Mouse (Mus musculus) activated CD4-positive, CD25-positive, alpha-beta regulatory T cell, adult 4 months (primary cell): ENCODE data around the gene Cdk19. TPM values are rescaled to one million over a fixed set of nuclear protein-coding genes. Genes with fewer than 3 reads are reported as not detected.
A peak's percentile ranks its signal among the peaks of the same experiment; 100 is the strongest.
"Not testable (repeated sequence)": the region's sequence is repeated elsewhere in the genome, so short reads cannot be mapped to it uniquely, and the experiment has no call there.

Source experiments
- ATAC-seq: one replicate; pipeline ENCODE4 v1.8.0; 2017
- polyA plus RNA-seq, 2 experiments: library from polyadenylated mRNA; unstranded; fragments of 100-300 nt; shearing (Covaris generic); gene quantifications; one replicate each; pipeline ENCODE4 v1.2.1; 2017

Cdk19 gene
- polyA plus RNA-seq, 2 experiments from 2014 or later: 11.6 to 18.4 TPM

DNA sequence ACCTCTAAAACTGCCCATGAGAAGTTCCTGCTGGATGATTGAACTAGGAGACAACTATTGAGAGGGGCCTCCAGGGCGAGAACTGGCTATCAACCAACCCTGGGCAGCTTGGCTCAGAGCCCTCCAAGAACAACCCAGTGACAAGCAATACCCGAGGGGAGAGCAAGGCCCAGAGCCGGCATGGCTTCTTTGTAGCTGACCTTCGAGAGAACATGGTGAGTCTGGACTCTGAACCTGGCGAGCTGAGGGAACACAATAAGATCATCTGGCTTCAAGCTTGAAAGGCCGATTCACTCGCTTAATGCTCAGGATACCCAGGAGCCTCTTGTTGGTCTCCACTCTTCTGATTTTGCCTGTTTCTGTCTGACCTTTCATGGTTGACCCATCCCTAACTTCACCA is 151.8 kb downstream of the Cdk19 start:
- ATAC-seq: no peak

DNA sequence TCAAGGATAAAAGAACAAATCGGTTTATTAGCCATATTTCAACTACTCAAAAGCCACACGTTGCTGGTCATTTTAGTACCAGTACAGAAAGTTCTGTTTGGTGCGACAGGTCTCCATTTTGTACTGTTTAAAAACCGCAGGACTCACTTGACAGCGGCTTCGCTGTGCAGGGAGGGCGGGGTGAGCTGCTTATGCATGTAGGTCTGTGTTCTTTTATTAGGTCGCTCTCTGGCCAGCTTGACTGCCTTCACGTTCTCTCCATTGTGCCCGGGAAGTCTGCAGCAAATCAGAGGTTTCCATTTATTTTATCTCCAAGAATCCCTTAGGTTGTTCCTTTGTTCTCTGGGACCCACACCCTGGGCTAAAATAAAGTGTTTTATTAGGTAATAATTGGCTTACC is 152.4 kb downstream of the Cdk19 start:
- ATAC-seq: no peak

DNA sequence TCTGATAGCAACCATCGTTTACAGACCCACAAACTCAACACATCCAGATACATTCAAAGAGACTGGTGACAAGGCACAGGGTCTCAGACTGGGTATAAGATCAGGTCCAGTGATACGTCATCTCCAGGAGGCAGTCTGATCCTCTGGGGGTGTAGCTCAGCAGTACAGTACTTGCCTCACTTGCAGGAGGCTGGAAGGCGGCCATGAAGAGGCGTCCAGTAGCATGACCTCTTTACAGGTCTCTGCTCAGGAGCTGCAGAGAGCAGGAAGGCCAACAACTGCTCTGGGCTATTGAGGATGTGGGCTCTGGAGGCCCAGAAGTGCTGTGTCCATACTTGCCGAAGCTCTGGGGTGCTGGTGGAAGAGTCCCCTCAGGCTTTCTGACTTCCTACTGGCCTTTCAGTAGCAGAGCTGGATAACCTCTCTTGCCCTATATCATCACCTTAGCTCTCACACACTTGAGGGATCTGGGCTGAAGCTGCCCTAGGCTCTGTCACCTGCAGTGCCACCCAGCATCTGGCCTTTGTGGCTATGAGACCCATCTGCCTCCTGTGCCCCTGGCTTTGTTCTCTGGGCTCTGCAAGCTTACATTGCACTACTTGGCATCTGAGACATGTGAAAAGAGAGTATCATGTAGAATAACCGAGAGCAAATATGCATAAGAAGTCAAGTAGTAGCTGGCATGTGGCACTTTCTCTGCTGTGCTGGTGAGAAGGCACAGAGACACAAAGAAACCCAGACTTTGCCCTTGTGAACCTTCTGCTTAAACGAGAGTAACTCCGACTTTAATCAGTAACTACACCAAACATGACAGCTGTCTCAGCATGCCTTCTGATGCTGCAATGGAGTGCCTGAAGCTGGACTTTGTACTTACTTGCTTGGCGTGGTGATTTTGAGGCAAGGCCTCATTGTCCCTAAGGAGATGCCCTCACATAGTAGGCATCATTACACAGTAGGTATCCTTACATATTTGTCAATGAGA is 155.1 kb downstream of the Cdk19 start:
- no peak for ATAC-seq

DNA sequence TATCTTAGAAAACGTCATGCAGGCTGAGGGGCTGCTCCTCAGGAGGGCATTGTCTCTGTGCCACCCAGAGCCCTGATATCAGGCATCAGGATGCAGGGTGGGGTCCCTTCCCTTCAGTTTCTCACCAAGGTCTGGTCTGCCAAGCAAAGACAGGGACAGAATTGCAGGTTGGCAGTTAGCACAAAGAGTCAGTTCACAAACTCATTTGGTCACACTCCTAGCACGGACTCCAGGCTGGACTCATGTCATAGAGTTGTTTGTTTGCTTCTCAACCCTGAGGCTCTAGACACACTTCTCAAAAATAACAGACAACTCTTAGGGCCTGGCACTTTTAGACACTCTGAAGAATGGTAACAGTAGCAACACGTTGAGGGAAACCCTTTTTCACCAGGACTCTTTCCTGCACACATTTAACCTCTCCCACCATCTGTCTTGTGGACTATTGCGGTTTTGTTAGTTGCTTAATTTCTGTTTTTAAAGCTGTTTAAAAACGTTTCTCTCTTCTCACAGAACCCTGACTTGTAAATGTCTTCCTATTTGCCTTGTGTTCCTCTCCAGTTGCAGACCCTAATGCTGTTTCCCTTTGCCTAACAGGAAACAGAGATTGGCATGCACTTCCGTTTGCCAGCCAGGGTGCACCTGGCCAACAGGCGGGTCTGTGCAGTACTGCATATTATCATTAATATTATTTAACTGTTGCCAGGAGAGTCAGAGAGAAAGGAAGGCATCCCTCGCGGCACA is 158.1 kb downstream of the Cdk19 start:
- peak; percentile 53 for ATAC-seq

DNA sequence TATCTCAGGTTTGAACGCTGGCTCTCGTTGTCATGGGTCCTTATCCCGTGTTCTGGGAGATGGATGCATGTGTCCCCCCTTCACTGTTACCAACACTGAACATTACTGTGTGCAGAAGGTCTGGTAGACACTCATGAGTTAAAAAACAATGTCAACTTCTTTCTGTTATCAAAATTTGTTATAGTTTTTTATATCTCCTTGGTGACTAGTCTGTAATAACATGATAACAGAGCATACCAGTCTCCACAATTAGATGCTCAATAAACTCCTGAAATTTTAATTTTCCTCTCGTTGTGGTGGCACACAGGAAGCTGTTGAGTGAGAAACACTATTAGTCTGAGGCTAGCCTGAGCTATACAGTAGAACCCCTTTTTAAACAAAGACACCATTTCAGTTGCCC is 159.1 kb downstream of the Cdk19 start:
- ATAC-seq: no peak

DNA sequence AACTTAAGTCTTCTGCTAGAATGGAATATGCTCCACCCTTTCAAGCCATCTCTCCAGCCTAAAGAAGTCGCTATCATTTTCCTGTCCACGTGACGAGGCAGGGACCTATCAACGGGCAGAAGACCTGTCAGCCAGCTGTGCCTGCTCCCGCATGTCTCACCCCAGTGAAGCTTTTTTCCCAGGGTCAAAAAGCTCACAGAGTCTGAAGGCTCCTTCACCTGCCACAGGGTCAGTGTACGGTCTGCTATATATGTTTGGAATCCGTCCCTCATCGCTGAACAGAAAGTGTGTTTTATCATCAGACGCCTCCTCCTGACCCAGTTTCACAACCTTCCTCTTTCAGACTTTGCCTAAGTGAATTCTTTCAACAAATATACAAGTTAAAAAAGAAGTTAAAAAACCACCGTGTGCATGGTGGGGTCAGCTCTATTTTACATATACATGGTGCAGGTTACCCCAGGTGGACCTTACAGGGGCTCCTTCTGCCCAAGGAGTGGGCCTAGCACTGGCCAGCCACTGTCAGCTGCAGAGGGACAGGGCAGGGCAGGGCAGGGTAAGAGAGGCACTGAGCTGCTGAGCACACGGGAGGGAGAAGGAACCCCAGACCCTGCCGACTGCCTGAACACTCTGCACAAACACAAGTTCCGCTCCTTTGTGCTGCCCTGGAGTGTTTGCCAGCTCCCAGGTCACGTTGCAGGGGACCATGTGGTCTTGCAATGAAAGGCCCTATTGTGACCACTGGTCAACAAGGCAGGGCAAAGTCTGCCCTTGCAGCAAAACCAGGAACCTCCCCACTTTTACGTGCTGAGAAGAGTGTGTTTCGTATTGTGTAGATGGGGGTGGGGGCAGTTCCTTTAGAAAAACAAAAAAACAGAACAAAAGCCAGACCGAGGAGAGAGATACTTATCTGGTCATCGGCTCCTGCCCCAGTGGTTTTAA is 160.2 kb downstream of the Cdk19 start:
- ATAC-seq: peak; percentile 40

DNA sequence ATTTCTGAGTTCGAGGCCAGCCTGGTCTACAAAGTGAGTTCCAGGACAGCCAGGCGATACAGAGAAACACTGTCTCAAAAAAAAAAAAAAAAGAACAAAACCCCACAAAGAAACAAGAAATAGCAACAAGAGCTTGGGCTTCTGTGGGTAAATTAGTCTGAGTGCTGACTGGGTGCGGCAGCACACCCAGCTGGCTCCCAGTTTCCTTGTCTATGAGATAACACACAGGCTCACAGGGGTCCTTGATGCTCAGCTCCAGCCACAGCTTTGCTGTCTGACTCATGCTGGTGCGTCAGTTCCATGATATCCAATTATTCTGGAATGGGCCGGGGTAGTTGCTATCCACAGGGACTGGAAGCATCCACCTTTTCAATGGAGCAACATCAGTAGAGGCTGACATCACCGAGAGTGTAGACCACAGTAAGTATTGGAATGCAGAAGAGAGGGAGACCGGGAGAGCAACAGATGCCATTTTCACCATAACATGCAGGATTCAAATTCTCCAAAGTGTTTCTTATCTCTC is 161.4 kb downstream of the Cdk19 start:
- no peak for ATAC-seq

DNA sequence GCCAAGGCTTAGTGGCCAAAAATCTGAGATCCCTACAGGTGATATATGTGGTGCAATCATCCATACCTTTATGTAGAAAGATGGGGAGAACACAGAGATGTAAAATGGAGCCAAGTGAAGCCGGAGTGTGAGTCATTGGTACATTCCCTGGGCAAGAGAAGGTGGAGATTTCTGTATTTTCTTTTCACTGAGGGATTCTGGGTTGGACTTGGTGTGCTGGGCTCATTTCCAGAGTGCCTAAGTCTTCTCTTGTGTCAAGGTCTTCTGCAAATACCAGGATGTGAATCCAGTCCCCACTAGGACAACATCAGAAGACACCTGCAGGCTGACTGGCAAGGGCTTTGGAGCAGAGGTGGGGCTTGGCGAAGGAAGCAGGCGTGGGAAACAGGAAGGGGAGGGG is 163.4 kb downstream of the Cdk19 start:
- no peak for ATAC-seq

DNA sequence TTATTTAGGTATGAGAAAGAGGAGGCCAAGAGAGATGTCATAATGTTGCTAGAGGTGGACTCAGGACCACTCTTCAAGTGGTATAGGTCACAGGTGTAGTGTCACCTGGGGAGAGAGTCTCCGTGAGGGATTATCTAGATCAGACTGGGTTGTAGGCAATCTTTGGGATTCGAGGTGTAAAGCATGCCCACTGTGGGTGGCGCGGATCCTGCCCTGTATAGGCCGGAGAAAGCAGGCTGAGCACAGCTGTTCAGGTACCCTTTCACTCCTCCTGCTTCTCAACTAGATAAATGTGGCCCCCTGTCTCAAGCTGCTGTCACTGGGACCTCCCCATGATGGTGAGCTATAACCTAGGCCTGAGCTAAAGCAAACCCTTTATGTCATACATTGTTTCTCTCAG is 171.0 kb downstream of the Cdk19 start:
- ATAC-seq: no peak

DNA sequence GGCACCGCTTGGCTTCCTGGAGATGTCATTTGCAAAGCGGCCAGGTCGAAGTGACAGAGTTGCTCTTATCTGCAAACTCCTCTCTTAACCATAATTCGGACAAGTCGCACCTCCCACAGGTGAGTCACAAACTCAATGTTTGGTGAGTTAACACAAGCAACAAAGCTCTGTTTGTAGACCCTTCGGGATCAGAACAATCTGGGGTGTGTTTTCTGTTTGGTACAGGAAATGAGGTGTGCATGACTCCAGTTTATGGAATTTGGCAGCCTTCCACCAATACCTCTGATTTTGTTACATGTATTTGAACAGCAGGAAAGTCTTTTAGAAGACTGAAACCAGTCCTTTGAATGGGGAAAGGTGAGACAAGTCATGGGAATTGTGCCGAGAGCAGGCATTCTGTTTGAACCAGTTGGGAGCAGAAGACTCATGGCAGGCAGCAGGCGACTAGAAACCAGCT is 171.9 kb downstream of the Cdk19 start:
- no peak for ATAC-seq

DNA sequence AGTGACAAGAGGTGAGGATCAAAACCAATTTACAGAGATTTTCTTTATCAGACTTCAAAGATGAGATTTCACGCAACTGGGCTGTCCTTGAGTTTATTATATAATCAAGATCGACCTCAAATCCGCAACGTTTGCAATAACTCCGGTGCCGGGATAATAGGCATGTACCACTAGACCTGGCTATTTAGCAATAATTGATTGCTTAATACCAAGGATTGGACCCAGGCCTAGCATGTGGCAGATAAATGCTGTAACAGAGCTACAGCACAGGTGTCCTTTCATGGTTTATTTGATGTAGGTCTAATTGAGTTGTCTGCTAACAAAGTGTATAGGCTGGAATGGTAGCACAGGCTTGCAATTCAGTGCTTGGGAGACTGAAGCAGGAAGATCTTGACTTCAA is 172.8 kb downstream of the Cdk19 start:
- no peak for ATAC-seq

DNA sequence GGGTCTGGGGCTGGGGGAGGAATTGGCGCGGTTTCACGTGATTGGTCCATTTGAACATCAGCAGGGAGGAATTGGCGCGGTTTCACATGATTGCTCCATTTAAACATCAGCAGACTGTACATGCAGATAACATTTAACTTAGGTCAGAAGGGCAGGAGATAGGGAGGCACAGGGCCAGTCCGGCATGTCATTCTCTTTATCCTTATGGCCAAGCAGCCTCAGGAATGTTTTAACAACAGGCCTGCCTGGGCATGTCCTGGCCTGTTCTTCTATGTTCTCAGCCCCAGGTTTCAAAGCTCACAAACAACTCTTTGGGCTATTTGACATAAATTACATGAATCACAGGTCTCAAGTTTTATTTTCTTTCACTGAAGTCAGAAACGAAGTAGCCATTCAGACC is 173.6 kb downstream of the Cdk19 start:
- ATAC-seq: not testable (repeated sequence)

DNA sequence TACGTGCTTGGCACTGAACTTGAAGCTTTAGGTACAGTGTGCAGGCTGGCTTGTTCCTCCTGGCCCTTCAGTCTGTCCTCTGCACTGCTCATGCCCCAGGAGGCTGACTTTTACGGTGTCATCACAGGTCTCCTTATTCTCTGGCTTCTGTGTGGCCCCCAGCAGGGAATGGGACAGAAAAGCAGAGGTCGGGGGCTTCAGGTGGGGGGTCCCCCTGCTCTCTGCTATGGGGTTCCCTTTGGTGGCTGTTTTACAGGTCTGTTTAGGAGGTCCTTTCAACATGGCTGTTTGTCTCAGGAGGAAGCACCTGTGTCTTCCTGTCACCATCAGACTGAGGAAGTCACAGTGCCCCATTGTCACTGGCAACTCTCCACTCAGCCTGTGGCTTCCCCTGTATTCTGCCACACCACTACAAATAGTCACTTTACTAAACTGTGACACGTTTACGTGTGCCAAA is 175.9 kb downstream of the Cdk19 start:
- peak; percentile 32 for ATAC-seq

DNA sequence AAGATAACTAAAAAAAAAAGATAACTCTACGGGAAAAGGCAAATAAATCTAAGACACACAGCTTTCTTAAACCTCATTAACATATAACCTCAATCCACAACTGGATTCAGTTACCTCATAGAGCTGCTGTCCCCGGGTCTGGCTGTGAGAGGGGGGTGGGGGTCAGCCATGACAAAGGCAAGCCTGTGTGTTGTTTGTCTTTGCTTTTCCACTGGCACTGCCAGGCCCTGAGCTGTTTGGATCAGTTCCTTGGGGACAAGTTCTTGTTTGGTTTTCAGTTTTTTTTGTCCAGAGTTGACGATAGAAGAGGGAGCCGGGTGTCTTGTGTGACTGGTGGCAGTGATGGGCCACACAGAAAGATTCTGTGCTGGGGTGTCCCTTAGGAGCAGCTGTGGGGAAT is 177.1 kb downstream of the Cdk19 start:
- no peak for ATAC-seq

DNA sequence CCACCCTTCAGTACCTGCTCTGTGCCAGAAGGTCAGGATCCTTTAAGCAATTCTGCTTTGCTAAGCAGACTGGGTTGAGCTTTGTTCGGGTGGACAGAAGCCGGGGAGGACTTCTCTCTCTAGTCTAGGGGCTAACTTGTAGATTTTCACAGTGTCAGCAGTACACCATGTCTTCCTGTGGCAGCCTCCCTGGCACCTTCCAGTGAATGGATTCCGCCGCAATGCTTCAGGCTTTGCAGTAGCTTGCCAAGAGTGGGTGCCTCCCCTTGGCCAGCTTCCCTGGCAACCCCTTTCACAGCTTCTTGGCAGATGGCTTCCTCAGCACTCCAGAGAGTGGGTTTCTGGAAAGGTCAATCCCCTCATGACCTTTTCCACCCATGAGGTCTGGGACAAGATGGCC is 180.2 kb downstream of the Cdk19 start:
- no peak for ATAC-seq

DNA sequence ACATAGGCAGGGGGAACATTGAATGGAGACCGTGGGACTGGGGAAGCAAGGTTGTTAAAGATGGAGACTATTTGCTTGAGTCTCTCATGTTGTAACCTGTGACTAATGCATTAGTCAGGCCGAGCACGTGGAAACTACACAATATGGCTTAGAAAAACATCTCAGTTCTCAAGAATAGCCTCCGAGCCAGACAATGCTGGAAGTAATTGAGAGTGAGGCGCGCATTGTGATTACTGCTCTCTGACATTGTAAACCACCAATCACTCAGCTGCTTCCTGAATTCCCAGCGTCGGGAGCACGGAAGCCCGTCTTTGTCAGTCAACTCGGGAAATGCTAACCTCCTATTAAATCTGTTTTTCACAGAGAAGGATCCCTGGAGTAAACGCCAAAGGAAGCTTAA is 182.2 kb downstream of the Cdk19 start:
- no peak for ATAC-seq

DNA sequence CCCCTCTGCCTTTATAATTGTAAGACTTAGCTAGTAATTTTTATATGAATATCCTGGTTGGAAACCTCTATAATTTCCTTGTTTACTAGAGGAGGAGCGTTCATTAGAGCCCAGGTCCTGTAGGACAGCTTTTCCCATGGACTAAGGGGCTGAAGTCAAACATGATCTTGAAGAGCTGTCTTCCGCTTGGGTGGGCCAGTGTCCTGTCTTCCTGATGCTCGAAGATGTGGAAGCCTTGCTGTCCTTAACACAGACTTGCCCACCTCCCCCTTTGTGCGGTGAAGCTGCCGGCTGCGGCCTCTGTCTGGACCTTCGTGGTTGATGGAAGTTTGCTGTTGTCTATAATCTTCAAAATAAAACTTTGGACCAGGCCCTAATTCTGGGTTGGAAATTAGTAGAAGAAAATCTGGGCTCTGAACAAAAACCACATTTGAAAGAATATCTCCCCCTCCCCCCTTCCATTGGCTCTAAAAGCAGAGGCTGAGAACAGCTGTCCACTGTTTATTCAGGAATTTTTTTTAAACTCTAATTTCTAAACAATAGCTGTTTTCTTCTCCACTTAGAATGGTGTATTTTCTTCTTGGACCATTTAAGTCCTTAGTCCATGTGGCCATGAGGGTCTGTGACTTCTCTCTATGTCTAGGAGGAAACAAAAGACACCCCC is 184.1 kb downstream of the Cdk19 start:
- no peak for ATAC-seq

DNA sequence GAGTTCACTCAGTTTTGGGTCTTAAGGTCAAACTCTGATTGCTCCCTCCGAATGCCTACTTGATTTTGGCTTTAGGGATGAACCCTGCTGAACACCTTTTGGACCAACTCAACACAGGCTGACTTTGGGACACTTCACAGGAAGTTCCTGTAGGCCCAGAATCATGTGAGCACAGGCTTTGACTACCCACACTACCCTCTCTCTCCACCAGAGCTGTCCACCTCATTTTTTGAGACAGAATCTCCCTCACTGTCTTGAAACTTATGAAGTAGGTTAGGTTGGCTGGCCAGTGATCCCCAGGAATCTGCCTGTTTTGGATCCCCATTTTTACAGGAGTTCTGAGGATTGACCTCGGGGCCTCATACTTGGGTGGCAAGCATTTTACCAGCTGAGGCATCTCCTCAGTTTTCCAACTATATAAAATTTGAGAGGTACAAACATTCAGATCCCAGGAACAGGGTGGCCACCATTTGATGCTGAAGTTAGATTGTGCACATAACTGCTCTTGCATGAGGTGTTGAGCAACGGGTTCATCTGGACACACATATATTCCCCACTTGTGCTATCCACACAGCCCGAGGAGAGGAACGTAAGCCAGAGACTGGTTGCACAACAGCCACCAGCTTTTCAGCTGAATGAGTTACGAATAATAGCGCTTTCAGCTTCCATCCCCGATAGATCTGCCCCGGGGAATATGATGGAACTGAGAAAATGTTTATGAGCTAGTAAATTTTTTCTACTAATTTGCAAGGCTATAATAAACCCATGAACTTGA is 184.9 kb downstream of the Cdk19 start:
- ATAC-seq: no peak

DNA sequence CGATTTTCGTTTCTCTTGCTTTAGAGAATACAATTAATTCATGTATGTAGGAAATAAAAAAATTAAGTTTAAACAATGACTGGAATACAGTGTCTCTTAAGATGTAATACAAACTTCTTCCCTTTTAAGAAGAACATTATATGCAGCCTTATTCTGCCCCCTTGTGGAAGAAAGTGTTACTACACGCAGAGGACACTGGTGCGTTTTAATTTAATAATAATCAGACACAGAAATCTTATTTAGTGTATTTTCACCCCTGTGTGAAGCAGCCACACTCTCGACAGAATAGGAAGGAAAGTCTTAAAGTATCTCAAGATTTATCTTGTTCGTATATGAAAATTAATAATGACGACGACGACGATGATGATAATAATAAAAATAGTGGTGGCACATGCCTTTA is 185.6 kb downstream of the Cdk19 start:
- no peak for ATAC-seq

DNA sequence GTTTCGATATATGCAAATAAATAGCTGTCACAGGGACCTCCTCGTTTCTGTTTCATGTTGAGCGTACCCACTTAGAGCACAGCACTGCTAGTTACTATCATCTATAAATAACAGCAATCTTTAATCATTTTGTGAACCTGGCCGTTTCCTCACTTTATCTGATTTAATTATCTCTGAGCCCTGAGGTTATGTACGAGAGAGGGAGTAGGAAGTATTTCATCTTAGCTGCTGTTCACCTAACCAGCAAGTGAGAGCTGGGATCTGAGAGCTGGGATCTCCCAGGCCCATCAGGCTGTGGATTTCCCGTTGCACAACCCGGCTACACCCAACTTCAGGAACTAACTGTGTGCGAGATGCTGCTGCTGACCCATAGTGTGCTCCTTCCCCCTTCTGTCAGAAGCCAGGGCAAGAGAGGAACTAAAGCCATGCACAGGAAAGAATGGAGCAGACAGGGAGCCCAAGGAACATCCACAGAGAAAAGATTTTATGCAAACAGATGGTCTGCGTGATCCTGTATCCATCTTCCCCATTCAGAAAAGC is 186.3 kb downstream of the Cdk19 start:
- no peak for ATAC-seq
